Mouse (Mus musculus) bone marrow macrophage, adult 2 months (primary cell): Measurements from ENCODE around the gene Kcnmb4.

Source experiments
- CTCF ChIP-seq: IDR thresholded peaks from 2 replicates; pipeline ENCODE4 v1.5.1; 2012; ENCODE audit warnings: low read depth, mild to moderate bottlenecking, low read length, moderate library complexity
- POLR2A ChIP-seq: IDR thresholded peaks from 2 replicates; pipeline ENCODE4 v1.6.1; 2012; ENCODE audit warnings: mild to moderate bottlenecking, low read depth, low read length, borderline replicate concordance

DNA sequence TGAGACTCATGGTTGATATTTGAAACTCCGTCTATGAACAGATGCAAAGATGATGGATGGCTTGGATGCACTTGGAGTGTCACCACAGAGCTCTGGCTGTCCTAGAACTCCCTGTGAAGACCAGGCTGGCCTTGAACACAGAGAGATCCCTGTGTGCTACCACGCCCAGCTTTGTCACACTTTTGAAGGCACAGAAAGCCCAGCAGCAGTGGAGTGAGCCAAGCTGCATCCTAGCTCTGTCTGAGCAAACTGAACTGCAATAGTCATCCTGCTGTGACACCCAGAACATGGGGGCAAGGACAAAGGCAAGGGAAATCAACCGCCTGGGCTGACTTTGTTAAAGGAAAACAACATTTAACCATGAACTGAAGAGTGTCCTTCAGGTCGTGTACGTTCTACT is 57.0 kb downstream of the Kcnmb4 start:
- TF ChIP-seq POLR2A (no peak), CTCF (no peak)
